Mouse (Mus musculus) left cerebral cortex, adult 11 months (tissue): ENCODE measurements around the gene Gdf3.
A peak's percentile ranks its signal among the peaks of the same experiment; 100 is the strongest.
"Not testable (repeated sequence)": the region's sequence is repeated elsewhere in the genome, so short reads cannot be mapped to it uniquely, and the experiment has no call there.

Experiments
- DNase-seq: peaks from one replicate; pipeline ENCODE4 v3.0.0; 2022; ENCODE audit warnings: low spot score

The Gdf3 gene

GRCm38 (mm10) chr6:122605483-122605882, 4.4 kb downstream of the Gdf3 start:
- DNase-seq = no peak

GRCm38 (mm10) chr6:122604260-122604659, 5.6 kb downstream of the Gdf3 start:
- DNase-seq = no peak

GRCm38 (mm10) chr6:122602992-122603322, 6.9 kb downstream of the Gdf3 start:
- DNase-seq = no peak

GRCm38 (mm10) chr6:122602242-122602991, 7.5 kb downstream of the Gdf3 start, which contains the start of gene Apobec1:
TSS of gene Apobec1 (minus strand) at chr6:122602444.
- DNase-seq = peak; percentile 27

GRCm38 (mm10) chr6:122601615-122602014, 8.3 kb downstream of the Gdf3 start:
- no peak for DNase-seq

GRCm38 (mm10) chr6:122601031-122601430, 8.9 kb downstream of the Gdf3 start:
- no peak for DNase-seq

- DNase-seq = no peak
These were observed 9.7 kb downstream of the Gdf3 start for GRCm38 (mm10) chr6:122600066-122600646.

GRCm38 (mm10) chr6:122599054-122599737, 10.7 kb downstream of the Gdf3 start:
- DNase-seq = no peak

GRCm38 (mm10) chr6:122598436-122598835, 11.5 kb downstream of the Gdf3 start:
- no peak for DNase-seq

GRCm38 (mm10) chr6:122598014-122598413, 11.9 kb downstream of the Gdf3 start:
- DNase-seq = no peak

- DNase-seq = no peak
These were observed 13.3 kb downstream of the Gdf3 start for GRCm38 (mm10) chr6:122596608-122597007.

- DNase-seq = no peak
These were observed 14.2 kb downstream of the Gdf3 start for GRCm38 (mm10) chr6:122595637-122596036.

GRCm38 (mm10) chr6:122592905-122593304, 17.0 kb downstream of the Gdf3 start:
- DNase-seq = no peak

GRCm38 (mm10) chr6:122591027-122591758, 18.7 kb downstream of the Gdf3 start:
- DNase-seq = no peak

GRCm38 (mm10) chr6:122579086-122579485, 30.8 kb downstream of the Gdf3 start:
- no peak for DNase-seq

- no peak for DNase-seq
These were observed 32.9 kb downstream of the Gdf3 start for GRCm38 (mm10) chr6:122577030-122577429.

GRCm38 (mm10) chr6:122575037-122575436, 34.9 kb downstream of the Gdf3 start:
- not testable (repeated sequence) for DNase-seq

GRCm38 (mm10) chr6:122571617-122571959, 38.3 kb downstream of the Gdf3 start:
- DNase-seq = no peak

GRCm38 (mm10) chr6:122570695-122571616, 38.9 kb downstream of the Gdf3 start:
- no peak for DNase-seq

- DNase-seq = no peak
These were observed 40.1 kb downstream of the Gdf3 start for GRCm38 (mm10) chr6:122569762-122570161.

- no peak for DNase-seq
These were observed 40.8 kb downstream of the Gdf3 start for GRCm38 (mm10) chr6:122569113-122569512.
